Mouse (Mus musculus): ENCODE measurements around the gene Ccar1. TPM values are rescaled to one million over a fixed set of nuclear protein-coding genes. Genes with fewer than 3 reads are reported as not detected.
"Not testable (repeated sequence)": the region's sequence is repeated elsewhere in the genome, so short reads cannot be mapped to it uniquely, and the experiment has no call there.

The Ccar1 gene
- total RNA-seq (2015; ENCODE audit: low replicate concordance) (49.9 and 82.2 TPM in 2 replicates), total RNA-seq (2017; ENCODE audit: low replicate concordance) (59.5 and 98.3 TPM in 2 replicates)

GRCm38 (mm10) chr10:62792177-62793090 is at the start of gene Ccar1:
Gene Ccar1, minus strand, starts transcription at chr10:62792286.
- peak; percentile 96 for ATAC-seq (replicated peaks; ENCODE audit: low FRiP score, poor library complexity, severe bottlenecking)

- ATAC-seq (replicated peaks; ENCODE audit: low FRiP score, poor library complexity, severe bottlenecking): no peak
These were observed 48.6 kb upstream of the Ccar1 start for GRCm38 (mm10) chr10:62840687-62841086.

DNA sequence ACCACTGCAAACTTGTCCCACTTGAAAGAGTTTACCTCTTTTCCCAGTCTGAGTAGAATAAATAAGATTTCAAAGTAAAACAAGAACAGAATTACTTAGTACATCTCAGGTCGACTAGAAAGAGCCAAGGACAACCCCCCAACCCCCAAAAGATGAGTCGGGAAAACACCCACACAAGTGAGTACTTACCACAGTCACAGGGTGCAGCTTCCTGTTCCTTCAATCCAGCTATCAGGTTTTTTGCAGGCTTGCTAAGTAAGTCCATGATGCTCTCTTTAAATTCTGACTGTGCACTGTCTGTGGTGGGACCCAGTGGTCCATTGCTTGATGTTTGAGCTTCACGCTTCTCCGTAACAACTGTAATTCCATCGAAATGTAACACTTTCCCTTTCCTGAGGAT is 45.9 kb upstream of the Ccar1 start:
- ATAC-seq (replicated peaks; ENCODE audit: low FRiP score, poor library complexity, severe bottlenecking): no peak

- no peak for ATAC-seq (replicated peaks; ENCODE audit: low FRiP score, poor library complexity, severe bottlenecking)
These were observed 40.7 kb upstream of the Ccar1 start for GRCm38 (mm10) chr10:62832783-62833182.

GRCm38 (mm10) chr10:62831546-62831945 is 39.5 kb upstream of the Ccar1 start:
- no peak for ATAC-seq (replicated peaks; ENCODE audit: low FRiP score, poor library complexity, severe bottlenecking)

GRCm38 (mm10) chr10:62824474-62824873 is 32.4 kb upstream of the Ccar1 start:
- no peak for ATAC-seq (replicated peaks; ENCODE audit: low FRiP score, poor library complexity, severe bottlenecking)

- no peak for ATAC-seq (replicated peaks; ENCODE audit: low FRiP score, poor library complexity, severe bottlenecking)
These were observed 31.3 kb upstream of the Ccar1 start for GRCm38 (mm10) chr10:62823431-62823830.

GRCm38 (mm10) chr10:62810010-62810409 is 17.9 kb upstream of the Ccar1 start:
- ATAC-seq (replicated peaks; ENCODE audit: low FRiP score, poor library complexity, severe bottlenecking): no peak

- ATAC-seq (replicated peaks; ENCODE audit: low FRiP score, poor library complexity, severe bottlenecking): no peak
These were observed 16.7 kb upstream of the Ccar1 start for GRCm38 (mm10) chr10:62808766-62809165.

GRCm38 (mm10) chr10:62808316-62808715 is 16.2 kb upstream of the Ccar1 start:
- no peak for ATAC-seq (replicated peaks; ENCODE audit: low FRiP score, poor library complexity, severe bottlenecking)

DNA sequence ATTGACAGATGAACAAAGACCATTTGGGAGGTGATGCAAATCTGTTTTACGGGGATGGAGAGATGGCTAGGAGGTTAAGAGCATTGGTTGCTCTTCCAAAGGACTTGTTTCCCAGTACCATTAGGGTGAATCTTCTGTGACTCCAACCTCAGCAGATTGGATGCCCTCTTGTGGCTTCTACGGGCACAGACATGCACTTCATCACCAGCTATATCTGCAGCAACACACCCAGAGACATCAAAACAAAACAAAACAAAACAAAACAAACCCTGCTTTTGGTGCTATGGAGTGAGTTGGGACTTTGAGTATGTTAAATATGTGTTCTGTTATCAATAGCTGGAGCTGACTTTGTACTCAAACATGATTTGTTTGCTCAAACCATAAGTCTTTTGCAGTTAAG is 12.0 kb upstream of the Ccar1 start:
- ATAC-seq (replicated peaks; ENCODE audit: low FRiP score, poor library complexity, severe bottlenecking): no peak

DNA sequence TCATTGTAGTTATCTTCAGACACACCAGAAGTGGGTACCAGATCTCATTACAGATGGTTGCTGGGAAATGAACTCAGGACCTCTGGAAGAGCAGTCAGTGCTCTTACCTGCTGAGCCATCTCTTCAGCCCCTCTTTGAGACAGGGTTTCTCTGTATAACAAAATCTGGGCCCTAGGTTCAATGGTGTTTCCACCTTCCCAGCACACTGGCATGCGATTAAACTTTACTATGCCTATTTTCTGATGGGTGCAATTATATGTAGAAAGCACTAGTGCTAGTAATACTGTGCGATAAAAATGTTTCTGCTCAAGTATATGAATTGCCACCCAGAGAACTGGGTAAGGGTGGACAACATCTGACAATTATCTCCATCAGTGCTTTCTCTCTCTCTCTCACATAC is 11.2 kb upstream of the Ccar1 start:
- ATAC-seq (replicated peaks; ENCODE audit: low FRiP score, poor library complexity, severe bottlenecking): no peak

DNA sequence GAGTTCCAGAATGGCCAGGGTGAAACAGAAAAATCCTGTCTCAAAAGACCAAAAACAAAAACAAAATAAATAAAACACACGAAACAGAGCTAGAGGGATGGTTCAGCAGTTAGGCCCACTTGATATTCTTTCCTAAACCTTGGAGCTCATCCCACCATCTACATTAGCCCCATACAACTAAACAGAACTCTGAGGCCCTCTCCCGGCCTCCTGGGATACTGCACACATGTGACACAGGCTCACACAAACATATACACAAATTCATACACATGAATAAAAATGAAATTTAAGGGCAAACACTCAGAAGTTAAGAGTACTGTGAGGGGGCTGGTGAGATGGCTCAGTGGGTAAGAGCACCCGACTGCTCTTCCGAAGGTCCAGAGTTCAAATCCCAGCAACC is 2.1 kb upstream of the Ccar1 start:
- no peak for ATAC-seq (replicated peaks; ENCODE audit: low FRiP score, poor library complexity, severe bottlenecking)

GRCm38 (mm10) chr10:62793091-62793453 is 986 bp upstream of the Ccar1 start:
- ATAC-seq (replicated peaks; ENCODE audit: low FRiP score, poor library complexity, severe bottlenecking): peak; percentile 2; the same call in 1 of the 2 replicates

- no peak for ATAC-seq (replicated peaks; ENCODE audit: low FRiP score, poor library complexity, severe bottlenecking)
These were observed 572 bp downstream of the Ccar1 start for GRCm38 (mm10) chr10:62791251-62792176.

GRCm38 (mm10) chr10:62781776-62782175 is 10.3 kb downstream of the Ccar1 start:
- not testable (repeated sequence) for ATAC-seq (replicated peaks; ENCODE audit: low FRiP score, poor library complexity, severe bottlenecking)

GRCm38 (mm10) chr10:62750781-62751180 is 41.3 kb downstream of the Ccar1 start:
- ATAC-seq (replicated peaks; ENCODE audit: low FRiP score, poor library complexity, severe bottlenecking): no peak

GRCm38 (mm10) chr10:62739961-62740737 is 51.9 kb downstream of the Ccar1 start:
- no peak for ATAC-seq (replicated peaks; ENCODE audit: low FRiP score, poor library complexity, severe bottlenecking)

DNA sequence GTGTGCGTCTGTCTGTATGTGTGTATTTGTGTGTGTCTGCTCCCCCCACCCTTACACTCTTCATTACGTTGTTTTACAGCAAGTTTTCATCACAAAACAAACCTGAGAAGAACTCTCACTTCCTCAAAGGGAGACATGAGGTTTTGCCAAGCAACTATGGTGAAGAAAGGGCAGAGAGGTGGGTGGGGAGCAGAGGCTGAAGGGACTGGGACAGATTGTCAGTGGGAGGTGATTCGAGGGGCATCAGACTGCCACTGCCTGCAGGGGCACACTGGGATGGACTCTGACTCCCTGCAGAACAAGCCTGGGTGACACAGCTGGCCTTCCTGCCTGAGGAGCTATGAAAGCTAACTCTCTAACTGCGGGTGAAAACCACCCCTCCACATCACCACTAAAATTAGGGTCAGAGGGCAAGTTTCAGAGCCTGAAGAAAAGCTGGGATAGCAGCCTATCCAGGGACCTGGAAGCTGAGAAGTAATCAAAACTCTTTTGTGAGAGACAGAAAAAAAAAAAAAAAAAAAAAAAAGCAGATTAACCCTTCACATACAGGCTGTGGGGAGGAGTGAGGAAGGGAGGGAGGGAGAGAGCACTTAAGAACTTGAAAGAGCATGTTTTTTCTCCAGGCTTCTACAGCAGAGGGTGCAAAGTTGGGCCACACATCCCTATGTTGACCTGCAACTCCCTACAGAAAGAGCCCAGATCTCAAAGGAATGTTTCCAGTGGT is 55.0 kb downstream of the Ccar1 start:
- ATAC-seq (replicated peaks; ENCODE audit: low FRiP score, poor library complexity, severe bottlenecking): no peak

Data from erythroblast, adult 5-6 weeks (primary cell).